Mouse (Mus musculus): ENCODE results near the gene Pzp. TPM values are rescaled to one million over a fixed set of nuclear protein-coding genes. Genes with fewer than 3 reads are reported as not detected.
A peak's percentile ranks its signal among the peaks of the same experiment; 100 is the strongest.

The Pzp gene
- polyA plus RNA-seq, 1 experiment from 2014 or later: 1,400 TPM

GRCm38 (mm10) chr6:128435474-128435873, 91.0 kb downstream of the Pzp start:
- Histone ChIP-seq H3K9ac (replicated peaks) (no peak overlapping the region), H3K9me3 (ENCODE audit: low read length) (no peaks in the 10 kb centered on the region), H3K4me3 (ENCODE audit: low read depth, low read length) (no peak overlapping the region), H3K27me3 (ENCODE audit: insufficient read depth, low read length) (no peaks in the 10 kb centered on the region), H3K4me1 (ENCODE audit: insufficient read depth) (peaks cover 23% of the 10 kb centered on the region), H3K27ac (ENCODE audit: low read depth) (no peak overlapping the region), H3K36me3 (replicated peaks; ENCODE audit: insufficient read depth, low read length) (peaks cover 47% of the 10 kb centered on the region), H3K4me2 (ENCODE audit: low read depth, low read length) (peak overlapping the region; percentile 11; the same call in 1 of the 2 replicates)
- 31% methylated on average over 5 of the region's 5 CpGs for WGBS (ENCODE audit: insufficient replicate concordance)
- TF ChIP-seq CTCF (IDR thresholded peaks at IDR 0.05; ENCODE audit: low read depth): no peak
- TF ChIP-seq EP300 (IDR thresholded peaks at IDR 0.05; ENCODE audit: low read depth): no peak
- no peak for ATAC-seq
- DNase-seq: peak; percentile 80

Other genes with a start within 250 kb of the Pzp start
- 0.28 and 0.34 TPM in 2 replicates for gene Tead4, start 225.9 kb downstream of the Pzp start, polyA plus RNA-seq (2015; fragmentation: Nextera tagmentation; extraction: Ambion mirVana)
- gene Tulp3, start 170.9 kb downstream of the Pzp start, polyA plus RNA-seq (2015; fragmentation: Nextera tagmentation; extraction: Ambion mirVana): 0.81 and 1.2 TPM in 2 replicates
- 30.0 and 31.3 TPM in 2 replicates for gene Rhno1, start 163.8 kb downstream of the Pzp start, polyA plus RNA-seq (2015; fragmentation: Nextera tagmentation; extraction: Ambion mirVana)
- 5.5 and 5.7 TPM in 2 replicates for gene Foxm1, start 163.8 kb downstream of the Pzp start, polyA plus RNA-seq (2015; fragmentation: Nextera tagmentation; extraction: Ambion mirVana)
- not detected in 2 replicates for gene Tex52, start 151.3 kb downstream of the Pzp start, polyA plus RNA-seq (2015; fragmentation: Nextera tagmentation; extraction: Ambion mirVana)
- not detected in 2 replicates for gene Gm44596, start 151.2 kb downstream of the Pzp start, polyA plus RNA-seq (2015; fragmentation: Nextera tagmentation; extraction: Ambion mirVana)
- 0.42 and 0.45 TPM in 2 replicates for gene Nrip2, start 127.4 kb downstream of the Pzp start, polyA plus RNA-seq (2015; fragmentation: Nextera tagmentation; extraction: Ambion mirVana)
- gene Itfg2, start 101.8 kb downstream of the Pzp start, polyA plus RNA-seq (2015; fragmentation: Nextera tagmentation; extraction: Ambion mirVana): 5.6 and 7.7 TPM in 2 replicates
- gene Fkbp4, start 88.0 kb downstream of the Pzp start, polyA plus RNA-seq (2015; fragmentation: Nextera tagmentation; extraction: Ambion mirVana): 79.9 and 80.2 TPM in 2 replicates
- gene A2ml1, start 54.9 kb upstream of the Pzp start, polyA plus RNA-seq (2015; fragmentation: Nextera tagmentation; extraction: Ambion mirVana): 29.7 and 30.6 TPM in 2 replicates
- gene Klrb1a, start 96.8 kb upstream of the Pzp start, polyA plus RNA-seq (2015; fragmentation: Nextera tagmentation; extraction: Ambion mirVana): 0.15 and 0.36 TPM in 2 replicates
- 0.33 and 0.46 TPM in 2 replicates for gene Clec2h, start 135.7 kb upstream of the Pzp start, polyA plus RNA-seq (2015; fragmentation: Nextera tagmentation; extraction: Ambion mirVana)
- gene Klrb1, start 196.3 kb upstream of the Pzp start, polyA plus RNA-seq (2015; fragmentation: Nextera tagmentation; extraction: Ambion mirVana): not detected in 2 replicates

Data from liver, postnatal 0 days (tissue).